Mouse (Mus musculus) forebrain, embryonic 12.5 days (tissue): ENCODE measurements around the gene Hist2h2be. TPM values are rescaled to one million over a fixed set of nuclear protein-coding genes. Genes with fewer than 3 reads are reported as not detected.

Source experiments
- ATAC-seq: fragments of 200-750 bp; cut with Nextera tagmentation; 2 replicates; pipeline ENCODE4 v1.8.0; 2017; ENCODE audit warnings: moderate TSS enrichment; ENCODE audit not compliant: low FRiP score
- H3K27ac ChIP-seq: fragments of 300-500 bp; sonication (generic); 2 replicates; pipeline ENCODE4 v1.5.1; 2016; ENCODE audit warnings: mild to moderate bottlenecking
- H3K27me3 ChIP-seq: fragments of 300-500 bp; sonication (generic); 2 replicates; pipeline ENCODE4 v1.6.1; 2016; ENCODE audit warnings: mild to moderate bottlenecking
- H3K36me3 ChIP-seq: fragments of 300-500 bp; sonication (generic); replicated peaks from 2 replicates; pipeline ENCODE4 v1.6.1; 2016; ENCODE audit warnings: mild to moderate bottlenecking
- H3K4me1 ChIP-seq: fragments of 300-500 bp; sonication (generic); 2 replicates; pipeline ENCODE4 v1.6.1; 2016
- H3K4me2 ChIP-seq: fragments of 300-500 bp; sonication (generic); 2 replicates; pipeline ENCODE4 v1.6.1; 2016; ENCODE audit warnings: mild to moderate bottlenecking, moderate library complexity
- H3K4me3 ChIP-seq: fragments of 300-500 bp; sonication (generic); replicated peaks from 2 replicates; pipeline ENCODE4 v1.5.1; 2016; ENCODE audit warnings: mild to moderate bottlenecking
- H3K9ac ChIP-seq: fragments of 300-500 bp; sonication (generic); 2 replicates; pipeline ENCODE4 v1.6.1; 2016; ENCODE audit warnings: mild to moderate bottlenecking
- H3K9me3 ChIP-seq: fragments of 300-500 bp; sonication (generic); 2 replicates; pipeline ENCODE4 v1.6.1; 2016
- WGBS: fragments of 180-500 bp; shearing (Covaris S2); methylation state at CpG from one replicate; pipeline ENCODE4 v1.1.7; 2016; 5-methylcytosine and 5-hydroxymethylcytosine counted together
- microRNA-seq: library from miRNA; unstranded; fragments of <30 nt; microRNA quantifications from one replicate; pipeline ENCODE4, GENCODE M21; 2017
- polyA plus RNA-seq: library from polyadenylated mRNA; unstranded; fragments of >200 nt; fragmentation: Nextera tagmentation; extraction: Ambion mirVana; gene quantifications from 2 replicates; pipeline ENCODE4 v1.2.1, GENCODE M21; 2016

Hist2h2be gene
- polyA plus RNA-seq, 1 experiment from 2014 or later: 15.4 TPM

GRCm38 (mm10) chr3:96269511-96270474 is 48.9 kb downstream of the Hist2h2be start, which contains the start of gene Hist2h2bb:
Hist2h2bb (plus strand) TSS chr3:96269752.
- peak within 1 kb of the TSS; percentile 82 for H3K9ac ChIP-seq
- no peaks in the 10 kb centered on the region for H3K27me3 ChIP-seq
- peaks cover 11% of the 10 kb centered on the region for H3K4me1 ChIP-seq
- no peaks in the 10 kb centered on the region for H3K9me3 ChIP-seq
- peak within 1 kb of the TSS; percentile 98 for H3K27ac ChIP-seq
- peak within 1 kb of the TSS; percentile 78 for H3K4me2 ChIP-seq
- under 1% methylated on average over 45 of the region's 45 CpGs for WGBS
- no peaks in the 10 kb centered on the region for H3K36me3 ChIP-seq
- ATAC-seq: peak; percentile 96
- peak within 1 kb of the TSS; percentile 57 for H3K4me3 ChIP-seq

Small RNA genes lying within 50 kb of the gene (microRNA-seq; reads per million reads assigned to microRNA genes)
- gene Gm44492: not detected
- gene Gm47311: not detected
- not detected for gene Gm47313

Other genes with a start within 250 kb of the Hist2h2be start
- 91.3 and 95.1 TPM in 2 replicates for gene Plekho1, start 225.1 kb upstream of the Hist2h2be start, polyA plus RNA-seq
- gene Vps45, start 162.7 kb upstream of the Hist2h2be start, polyA plus RNA-seq: 39.2 and 47.0 TPM in 2 replicates
- gene Otud7b, start 116.6 kb upstream of the Hist2h2be start, polyA plus RNA-seq: 14.0 and 15.5 TPM in 2 replicates
- gene Mtmr11, start 59.1 kb upstream of the Hist2h2be start, polyA plus RNA-seq: 13.4 and 17.8 TPM in 2 replicates
- 185 and 201 TPM in 2 replicates for gene Sf3b4, start 48.8 kb upstream of the Hist2h2be start, polyA plus RNA-seq
- 22.9 and 24.3 TPM in 2 replicates for gene Sv2a, start 40.0 kb upstream of the Hist2h2be start, polyA plus RNA-seq
- 72.2 and 77.9 TPM in 2 replicates for gene Bola1, start 1.4 kb upstream of the Hist2h2be start, polyA plus RNA-seq
- gene Hist2h2ab, start 1.3 kb upstream of the Hist2h2be start, polyA plus RNA-seq: 1.1 and 1.7 TPM in 2 replicates
- gene Hist2h2ac, start 239 bp upstream of the Hist2h2be start, polyA plus RNA-seq: 13.8 and 14.0 TPM in 2 replicates
- 11.6 and 17.3 TPM in 2 replicates for gene Hist2h3c2, start 18.0 kb downstream of the Hist2h2be start, polyA plus RNA-seq
- gene Hist2h2aa2, start 19.2 kb downstream of the Hist2h2be start, polyA plus RNA-seq: 79.4 and 86.1 TPM in 2 replicates
- 18.5 and 21.0 TPM in 2 replicates for gene Hist2h2aa1, start 24.4 kb downstream of the Hist2h2be start, polyA plus RNA-seq
- gene Hist2h3c1, start 25.6 kb downstream of the Hist2h2be start, polyA plus RNA-seq: not detected in 2 replicates
- gene Hist2h4, start 42.2 kb downstream of the Hist2h2be start, polyA plus RNA-seq: 16.1 and 19.5 TPM in 2 replicates
- 94.8 and 111 TPM in 2 replicates for gene Hist2h3b, start 47.5 kb downstream of the Hist2h2be start, polyA plus RNA-seq
- gene Hist2h2bb, start 48.6 kb downstream of the Hist2h2be start, polyA plus RNA-seq: 22.9 and 28.6 TPM in 2 replicates
- gene Fcgr1, start 72.8 kb downstream of the Hist2h2be start, polyA plus RNA-seq: 0.54 and 0.56 TPM in 2 replicates
- gene BC107364, start 231.2 kb downstream of the Hist2h2be start, polyA plus RNA-seq: not detected in 2 replicates